Mouse (Mus musculus) erythroblast, adult 5-6 weeks (primary cell): ENCODE data around the gene Cntnap1. TPM values are rescaled to one million over a fixed set of nuclear protein-coding genes. Genes with fewer than 3 reads are reported as not detected.

Experiments
- ATAC-seq: replicated peaks from 2 replicates; pipeline ENCODE4 v1.8.0; 2016; ENCODE audit warnings: moderate number of reproducible peaks, mild to moderate bottlenecking, moderate TSS enrichment, inconsistent platforms; ENCODE audit not compliant: poor library complexity, low FRiP score, severe bottlenecking
- total RNA-seq, 2 experiments: library from RNA; stranded (forward) in 1 of 2; stranded (reverse) in 1 of 2; fragments of 150-400 nt in 1 of 2; fragments of 200-764, 138-1000 nt in 1 of 2; gene quantifications; 2 replicates each; pipeline versions ENCODE4 v1.2.3 to v1.2.4; 2015 to 2017; ENCODE audit warnings: low replicate concordance in 2 of 2

Gene Cntnap1
- total RNA-seq, 2 experiments from 2014 or later: 0.17 to 0.58 TPM

DNA sequence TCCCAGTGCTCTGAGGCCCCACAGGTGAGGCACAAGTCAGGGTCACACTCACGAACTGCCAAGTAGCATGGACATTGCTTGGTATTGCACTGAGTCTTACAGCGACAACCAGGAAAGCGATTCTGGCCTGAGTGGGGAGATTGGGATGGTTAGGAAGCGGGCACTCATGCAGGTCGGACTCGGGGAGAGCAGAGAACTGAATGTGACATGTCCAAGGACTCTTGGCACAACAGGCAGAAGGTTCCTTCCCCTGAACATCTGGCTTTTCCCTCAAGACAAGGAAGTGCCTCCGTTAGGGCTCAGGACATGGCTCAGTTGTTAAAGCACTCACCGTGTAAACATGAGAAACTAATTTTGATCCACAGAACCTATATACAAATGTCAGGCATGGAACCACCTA is 25.2 kb downstream of the Cntnap1 start:
- no peak for ATAC-seq

DNA sequence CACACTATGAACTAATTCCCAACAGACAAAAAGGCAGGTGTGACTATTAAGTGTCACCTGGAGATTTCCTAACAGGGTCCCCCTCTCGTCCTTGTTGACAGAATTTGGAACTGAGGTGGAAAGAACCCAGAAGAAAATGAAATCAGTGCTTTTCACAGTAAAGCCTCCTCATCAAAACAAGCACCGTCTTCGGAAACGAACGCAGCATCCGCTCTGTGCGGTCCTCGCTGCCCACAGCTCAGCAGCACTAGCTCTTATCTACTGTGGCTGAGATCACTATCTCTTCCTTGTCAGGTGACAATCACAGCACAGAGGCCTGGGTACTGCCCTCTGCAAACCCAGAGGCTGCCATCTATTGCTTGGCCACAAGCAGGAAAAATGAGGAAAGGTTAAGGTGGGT is 25.9 kb downstream of the Cntnap1 start:
- ATAC-seq: no peak

DNA sequence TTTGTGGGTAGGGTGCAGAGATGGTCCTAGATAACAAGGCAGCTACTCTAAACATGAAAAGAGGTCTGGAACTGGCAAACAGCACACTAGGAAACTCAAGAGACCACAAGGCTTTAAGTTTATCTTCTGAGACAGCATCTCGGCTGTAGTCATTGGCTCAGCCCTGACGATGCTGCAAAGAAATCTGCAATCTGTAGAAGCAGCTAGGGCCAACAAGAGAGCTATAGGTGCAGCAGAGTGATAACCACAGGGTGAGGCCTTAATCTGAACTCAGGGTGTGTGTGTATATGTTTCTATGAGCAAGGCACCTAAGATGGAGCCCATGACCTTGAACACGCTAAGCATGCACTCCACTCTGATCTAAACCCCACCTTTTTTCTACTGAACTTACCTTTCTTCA is 29.2 kb downstream of the Cntnap1 start:
- ATAC-seq: peak; percentile 48; the same call in 1 of the 2 replicates

DNA sequence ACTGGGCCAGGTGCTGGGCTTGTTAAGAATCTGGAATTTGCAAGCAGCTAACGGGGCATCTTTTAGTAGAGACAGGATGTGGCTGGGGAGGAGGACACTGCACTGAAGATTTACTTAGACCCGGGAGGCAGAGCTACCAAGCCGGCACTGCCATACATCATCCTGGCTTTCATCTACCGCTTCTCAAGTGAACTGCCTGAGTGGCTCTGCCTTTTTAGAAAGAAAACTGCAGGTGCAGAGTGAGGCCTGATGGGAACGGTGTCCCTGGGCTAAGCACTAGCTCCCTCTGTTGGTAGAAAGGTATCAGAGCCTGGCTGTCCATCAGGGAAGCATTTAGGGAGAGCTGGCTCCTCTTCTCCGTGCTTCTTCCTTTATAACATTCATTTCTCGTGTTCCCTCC is 30.7 kb downstream of the Cntnap1 start:
- ATAC-seq: peak; percentile 71; the same call in 1 of the 2 replicates

DNA sequence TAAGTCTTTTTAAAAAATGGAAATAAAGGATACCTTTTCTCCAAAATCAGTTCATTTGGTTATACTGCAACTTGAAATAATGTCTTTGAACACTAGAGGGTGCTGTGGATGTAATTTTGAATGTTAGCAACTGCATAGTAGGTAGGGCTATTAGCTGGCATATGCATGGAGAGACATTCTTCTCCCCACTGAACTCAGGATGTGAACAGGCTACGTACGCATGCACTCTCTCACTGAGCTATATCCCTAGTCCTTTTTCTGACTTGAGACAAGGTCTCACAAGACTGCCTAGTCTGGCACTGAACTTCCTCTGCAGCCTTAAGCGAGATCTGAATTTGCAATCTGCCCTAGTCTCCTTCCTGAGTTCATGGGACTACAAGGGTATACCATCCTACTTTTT is 41.6 kb downstream of the Cntnap1 start:
- ATAC-seq: peak; percentile 88

DNA sequence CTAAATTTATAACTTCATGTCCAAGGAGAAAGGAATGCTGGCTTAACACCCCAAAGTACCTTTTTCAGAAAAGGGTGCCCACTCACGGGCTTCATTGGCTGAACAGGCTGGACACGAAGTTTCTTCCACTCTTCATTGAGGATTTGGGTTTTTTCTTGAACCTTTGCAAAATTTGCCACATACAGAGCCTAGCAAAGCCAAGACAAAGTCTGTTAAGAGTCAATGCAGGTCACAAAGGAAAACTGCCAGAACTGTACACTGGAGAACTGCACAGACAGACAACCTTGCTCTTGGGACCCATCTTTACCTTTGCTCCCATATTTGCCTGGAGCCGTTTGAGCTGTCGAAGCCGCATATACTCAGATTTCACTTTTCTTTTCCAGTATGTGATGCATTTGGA is 46.6 kb downstream of the Cntnap1 start:
- no peak for ATAC-seq

DNA sequence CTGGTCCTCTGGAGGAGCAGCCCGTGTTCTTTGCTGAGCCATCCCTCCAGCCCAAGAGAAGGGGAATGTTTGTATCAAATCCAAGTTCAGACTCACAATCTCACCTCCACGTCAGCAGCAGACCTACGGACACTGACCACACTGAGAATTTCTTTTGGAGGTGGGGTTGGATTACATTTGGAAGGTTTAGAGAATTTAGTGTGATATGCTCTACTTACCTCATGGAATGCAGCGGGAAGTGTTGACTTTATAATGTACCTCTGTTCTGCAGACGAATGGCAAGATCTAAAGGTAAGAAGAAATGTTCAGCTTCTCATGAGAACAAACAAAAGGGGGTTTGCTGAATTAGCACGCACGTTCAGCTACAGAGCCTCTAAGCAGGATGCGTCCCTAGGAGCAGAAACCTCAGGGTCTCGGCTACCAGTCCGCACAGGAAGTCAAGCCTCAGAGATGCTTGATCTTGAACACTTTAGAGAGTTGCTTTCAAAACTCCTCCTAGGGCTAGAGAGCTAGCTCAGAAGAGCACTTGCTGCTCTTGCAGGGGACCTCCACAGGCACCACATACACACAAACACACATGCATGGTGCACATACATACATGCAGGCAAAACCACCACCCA is 48.2 kb downstream of the Cntnap1 start:
- no peak for ATAC-seq

DNA sequence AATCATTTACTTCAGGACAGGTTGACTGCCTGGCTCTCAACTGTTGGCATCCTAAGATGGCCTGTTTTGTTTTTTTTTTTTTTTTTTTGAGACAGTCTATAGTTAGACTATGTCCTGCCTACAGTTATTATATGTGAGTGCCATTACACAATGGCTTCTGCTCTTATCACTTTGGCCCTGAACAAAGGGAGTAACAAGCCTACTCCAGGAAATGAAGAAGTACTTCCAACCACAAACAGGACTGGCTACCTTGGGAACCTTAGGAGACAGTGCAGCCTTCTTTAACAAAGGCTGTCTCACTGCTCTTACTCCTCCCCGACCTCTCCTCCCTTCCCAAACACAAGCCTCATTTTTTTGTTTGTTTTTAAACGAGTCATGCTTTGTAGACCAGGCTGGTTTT is 50.5 kb downstream of the Cntnap1 start:
- no peak for ATAC-seq

DNA sequence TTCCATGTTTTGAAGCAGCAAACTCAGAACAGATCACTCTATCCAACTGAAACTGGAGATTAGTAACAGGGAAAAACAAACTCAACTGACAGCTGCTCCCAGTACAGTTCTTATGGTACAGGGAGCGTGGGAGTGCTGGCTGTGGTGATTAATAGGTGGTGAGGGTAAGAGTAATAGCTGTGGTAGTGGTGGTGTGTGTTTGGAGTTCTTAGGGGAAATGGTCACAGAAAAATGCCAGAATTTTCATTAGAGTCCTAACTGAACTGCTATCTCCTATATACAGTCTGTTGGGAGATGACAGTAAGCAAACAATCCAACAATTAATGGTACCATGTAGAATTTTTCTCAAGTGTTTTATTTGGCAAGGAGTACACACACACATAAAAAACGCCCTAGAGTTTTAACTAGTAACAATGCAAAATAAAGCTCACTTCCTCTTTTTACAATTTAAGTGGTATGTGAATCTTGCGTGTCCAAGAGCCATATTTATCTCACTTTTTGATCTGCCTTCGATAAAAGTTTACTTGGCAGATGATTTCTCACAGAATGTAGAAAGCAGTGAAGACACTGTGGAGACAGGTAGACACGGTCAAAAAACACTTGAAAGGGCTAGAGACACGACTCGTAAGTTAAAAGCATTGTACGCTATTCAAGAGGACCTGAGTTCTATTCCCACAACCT is 51.1 kb downstream of the Cntnap1 start:
- no peak for ATAC-seq

DNA sequence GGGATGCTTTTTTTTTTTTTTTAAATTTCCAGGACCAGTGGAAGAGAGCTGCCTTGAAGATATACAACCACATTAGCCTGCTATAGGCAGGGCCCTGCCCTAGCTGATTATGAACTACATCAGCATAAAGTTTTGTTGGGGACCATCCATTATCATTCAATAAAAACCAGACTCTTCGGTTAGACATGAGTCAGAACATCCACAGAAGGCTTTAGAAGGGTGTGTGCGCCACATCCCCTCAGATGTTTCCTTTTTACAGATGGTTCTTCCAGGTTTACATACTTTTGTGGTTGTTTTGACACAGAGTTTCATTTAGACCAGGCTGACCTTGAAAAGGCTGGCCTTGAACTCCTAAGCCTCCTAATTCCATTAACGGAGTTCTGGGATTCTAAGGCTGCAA is 54.0 kb downstream of the Cntnap1 start:
- no peak for ATAC-seq

DNA sequence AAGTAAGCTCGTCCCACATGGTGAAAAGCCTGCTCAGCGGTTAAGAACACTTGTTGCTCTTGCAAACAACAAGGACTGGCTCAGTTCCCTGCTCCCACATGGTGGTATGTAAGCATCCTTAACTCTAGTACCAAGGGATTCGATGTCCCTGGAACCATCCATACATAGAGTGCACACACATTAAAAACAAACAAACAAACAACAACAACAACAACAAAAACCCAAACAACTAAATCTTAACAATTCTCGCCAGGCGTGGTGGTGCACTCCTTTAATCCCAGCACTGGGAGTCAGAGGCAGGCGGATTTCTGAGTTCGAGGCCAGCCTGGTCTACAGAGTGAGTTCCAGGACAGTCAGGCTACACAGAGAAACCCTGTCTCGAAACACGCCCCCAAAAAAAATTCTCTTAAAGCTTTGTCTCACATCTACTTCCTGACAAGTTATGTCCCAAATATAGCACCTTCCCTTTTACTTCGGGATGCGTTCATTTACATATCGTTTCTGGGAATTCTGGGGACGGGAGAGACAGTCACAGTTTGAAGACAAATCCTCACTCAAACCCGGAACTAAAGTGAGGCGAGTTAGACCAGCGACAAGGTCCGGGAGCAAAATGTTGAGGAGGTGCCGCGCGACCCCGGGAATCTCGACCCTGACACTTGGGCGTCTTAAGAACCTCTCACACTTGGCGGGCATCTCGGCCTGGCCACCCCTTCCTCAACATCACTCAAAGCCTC is 55.2 kb downstream of the Cntnap1 start:
- ATAC-seq: peak; percentile 28

DNA sequence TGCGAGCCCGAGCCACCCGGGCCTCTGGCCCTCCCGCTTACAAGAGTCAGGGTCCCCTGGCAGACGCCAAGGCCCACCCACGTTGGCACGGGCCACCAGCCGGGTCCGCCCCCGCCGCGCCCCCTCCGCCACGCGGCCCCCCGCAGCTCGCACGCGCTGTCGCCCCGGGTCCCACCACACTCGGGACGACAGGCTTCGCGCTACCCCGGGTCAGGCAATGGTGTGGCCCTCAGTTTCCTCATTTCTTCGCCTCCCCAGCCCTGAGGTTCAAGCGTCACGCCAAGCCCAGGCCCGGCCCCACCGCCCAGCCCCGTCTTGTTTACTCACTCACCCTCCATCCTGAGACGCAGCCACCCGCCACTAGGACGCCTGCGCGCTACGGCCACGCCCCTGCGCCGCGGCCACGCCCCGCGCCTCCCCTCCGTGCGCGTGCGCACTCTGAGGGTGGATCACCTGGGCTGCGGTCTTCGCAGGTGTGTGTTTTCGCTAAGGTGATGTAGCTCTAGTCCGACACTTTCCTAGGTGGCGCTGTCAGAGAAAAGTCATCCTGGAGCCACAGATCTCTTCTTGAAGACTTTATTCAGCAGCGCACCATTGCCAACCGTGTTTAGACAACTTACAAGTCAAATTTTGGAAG is 55.9 kb downstream of the Cntnap1 start, which contains the start of gene Ezh1:
Ezh1 (minus strand) TSS at position 399 of the 637 bp plus-strand sequence.
- ATAC-seq: peak; percentile 95

DNA sequence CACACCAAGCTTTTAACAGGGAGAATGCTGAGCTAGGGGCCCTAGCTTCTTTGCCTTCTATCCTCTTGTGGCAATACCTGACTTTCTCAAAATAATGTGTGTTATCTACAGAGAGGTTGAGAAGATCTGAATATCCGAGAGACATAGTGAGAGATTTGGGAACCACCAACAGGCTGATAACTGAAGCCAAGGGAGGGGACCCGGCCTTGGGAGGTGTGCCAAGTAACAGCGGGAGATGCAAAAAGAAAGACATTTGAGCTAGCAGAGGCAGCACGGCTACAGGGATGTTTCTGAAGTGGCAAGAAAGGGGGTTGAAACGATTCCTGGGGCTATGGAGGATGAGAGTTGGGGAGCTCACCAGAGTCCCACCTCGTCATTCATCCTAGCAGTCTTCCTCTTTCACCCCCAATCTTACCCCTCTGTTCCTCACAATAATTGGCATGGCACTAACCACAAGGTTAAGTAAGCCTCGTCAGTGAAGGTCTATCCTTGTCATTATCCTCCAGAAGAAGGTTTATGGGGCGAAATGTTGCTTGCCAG is 59.1 kb downstream of the Cntnap1 start:
- ATAC-seq: no peak

DNA sequence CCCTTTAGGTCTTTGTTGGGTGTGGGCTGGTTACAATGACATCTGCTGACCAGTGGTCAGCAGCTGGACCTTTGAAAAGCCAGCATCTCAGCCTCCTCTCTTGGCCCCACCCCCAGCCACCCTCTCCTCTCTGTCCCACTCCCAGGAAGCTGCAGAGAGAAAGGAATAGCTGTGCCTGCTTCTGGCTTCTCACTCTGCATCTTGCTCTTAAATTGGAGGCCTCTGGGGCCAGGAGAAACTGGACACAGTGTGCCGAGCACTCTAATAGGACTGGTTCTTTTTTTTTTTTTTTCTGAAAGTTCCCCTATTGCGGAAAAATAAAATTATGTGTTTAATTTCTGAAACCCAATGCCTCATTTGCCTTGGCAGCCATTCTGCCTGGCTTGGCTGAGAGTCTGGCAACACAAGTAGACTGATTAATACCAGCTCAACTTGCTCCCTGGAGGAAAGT is 59.8 kb downstream of the Cntnap1 start:
- no peak for ATAC-seq

DNA sequence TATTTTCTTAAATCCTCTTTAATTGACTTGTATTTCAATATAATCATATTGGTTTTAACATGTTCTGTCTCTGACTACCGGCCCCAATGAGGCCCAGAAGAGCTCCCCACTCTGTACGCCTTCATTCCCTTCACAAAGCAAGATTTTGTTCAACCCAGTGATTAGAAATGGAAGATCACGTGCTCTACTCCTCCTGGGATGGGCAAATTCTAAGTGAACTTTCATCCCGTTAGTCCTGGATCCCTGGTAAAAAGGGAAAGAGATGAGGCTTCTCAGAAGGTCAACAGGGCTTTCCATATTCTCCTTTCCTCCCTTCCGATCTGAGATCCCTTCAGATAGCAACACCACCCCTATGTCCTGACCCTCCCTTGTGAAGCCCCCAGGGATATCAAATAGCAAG is 60.2 kb downstream of the Cntnap1 start:
- no peak for ATAC-seq

DNA sequence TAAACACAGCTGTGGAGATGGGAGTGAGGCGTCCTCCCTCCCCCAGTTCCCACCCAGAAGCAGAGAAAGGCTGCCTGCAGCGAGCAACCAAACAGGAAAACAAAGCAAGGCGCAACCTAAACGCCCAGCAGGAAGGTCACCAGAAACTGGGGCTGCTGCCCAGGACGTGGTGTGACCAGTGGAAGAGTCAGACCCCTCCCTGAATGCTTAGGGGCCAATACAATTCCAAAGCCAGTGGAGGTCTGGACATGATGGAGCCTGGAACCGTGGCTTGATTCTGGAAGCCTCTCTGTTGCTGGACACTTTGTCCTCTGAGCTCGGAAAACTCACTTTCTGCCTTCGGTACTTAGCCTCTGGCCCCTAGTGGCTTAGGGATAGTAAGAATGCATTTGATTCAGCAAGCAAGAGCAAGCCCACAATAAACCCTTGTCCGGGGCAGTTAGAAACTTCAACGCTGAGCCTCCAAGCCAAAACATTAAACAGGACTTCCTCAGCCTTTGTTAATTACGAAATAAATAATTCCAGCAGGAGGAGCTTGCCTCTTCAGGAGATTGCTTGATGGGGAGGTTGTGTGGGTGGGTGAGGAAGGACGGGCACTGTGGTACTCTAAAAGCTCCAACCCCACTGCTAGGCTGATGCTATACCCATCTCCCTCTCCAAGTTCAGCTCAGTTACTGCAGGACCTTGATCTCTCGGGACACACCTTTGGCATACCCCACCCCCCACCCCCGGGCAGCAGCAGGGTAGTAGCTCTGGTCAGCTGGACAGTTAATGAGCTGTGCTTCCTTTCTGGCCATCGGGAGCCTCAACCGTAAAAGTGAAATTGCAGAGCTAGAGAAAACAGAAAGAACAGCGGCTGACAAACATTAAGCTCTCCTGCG is 60.9 kb downstream of the Cntnap1 start:
- no peak for ATAC-seq

DNA sequence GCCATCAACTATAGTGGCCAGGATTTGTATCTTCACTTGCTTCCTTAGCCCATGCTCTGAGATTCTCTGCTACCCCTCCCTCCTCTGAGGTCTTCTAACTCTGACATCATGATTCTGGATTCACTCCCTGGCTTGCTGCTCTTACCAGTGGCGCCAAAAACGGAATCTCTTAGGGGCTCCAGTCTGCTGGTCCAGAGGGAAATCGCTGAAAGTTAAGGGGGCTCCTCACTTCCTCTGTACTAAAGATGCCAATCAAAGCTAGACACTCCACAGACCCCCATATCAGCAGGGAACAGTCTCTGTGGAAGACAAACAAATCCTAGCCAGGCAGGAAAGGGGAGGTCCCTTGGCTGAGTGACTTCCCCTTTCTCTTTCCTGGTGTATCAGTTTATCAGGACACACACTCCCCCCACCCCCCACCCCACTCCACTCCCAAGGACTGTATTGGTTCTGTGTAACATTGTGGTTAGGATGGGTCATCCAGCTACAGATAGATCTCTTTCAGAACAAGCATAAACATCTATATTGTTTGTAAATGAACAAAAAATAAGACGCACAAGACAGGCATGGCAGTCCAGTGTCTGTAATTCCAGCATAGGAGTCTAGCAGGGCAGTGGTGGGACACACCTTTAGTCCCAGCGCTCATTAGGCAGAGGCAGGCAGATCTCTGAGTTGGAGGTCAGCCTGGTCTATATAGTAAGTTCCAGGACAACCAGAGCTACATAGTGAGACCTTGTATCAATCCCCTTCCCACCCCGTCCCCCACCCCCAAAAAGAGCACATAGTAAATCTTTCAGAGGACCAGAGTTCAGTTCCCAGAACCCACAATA is 61.9 kb downstream of the Cntnap1 start:
- ATAC-seq: no peak

DNA sequence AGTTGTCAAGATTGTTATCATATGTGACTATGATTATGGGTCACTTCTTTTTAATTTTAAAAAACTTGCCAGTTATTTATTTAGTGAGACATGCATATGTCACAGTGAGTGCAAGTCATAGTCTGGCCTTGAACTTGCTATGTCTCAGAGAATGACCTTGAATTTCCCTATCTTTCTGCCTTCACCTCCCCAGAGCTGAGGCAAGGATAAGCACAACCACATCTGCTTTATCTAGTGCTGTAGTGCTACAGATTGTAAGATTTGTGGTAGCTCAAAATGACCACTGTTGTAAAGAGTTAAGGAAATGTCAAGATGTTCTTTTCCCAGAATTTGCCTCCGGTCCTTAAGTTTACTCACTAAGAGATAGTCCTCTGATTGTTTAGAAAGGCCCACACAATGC is 62.9 kb downstream of the Cntnap1 start:
- no peak for ATAC-seq
